Mouse (Mus musculus) thymus, adult 2 months (tissue): ENCODE results near the gene Gm21891. TPM values are rescaled to one million over a fixed set of nuclear protein-coding genes. Genes with fewer than 3 reads are reported as not detected.
"Not testable (repeated sequence)": the region's sequence is repeated elsewhere in the genome, so short reads cannot be mapped to it uniquely, and the experiment has no call there.

Source experiments
- DNase-seq: peaks from one replicate; pipeline ENCODE4 v3.0.0; 2021
- H3K27ac ChIP-seq: fragments of 200-500 bp; 2 replicates; pipeline ENCODE4 v1.5.1; 2012; ENCODE audit warnings: low read length, control low read depth; ENCODE audit not compliant: control insufficient read depth, insufficient read depth
- H3K27me3 ChIP-seq: fragments of 200-500 bp; 2 replicates; pipeline ENCODE4 v1.6.1; 2012; ENCODE audit warnings: mild to moderate bottlenecking, low read length, moderate library complexity, mixed read lengths; ENCODE audit not compliant: control insufficient read depth, insufficient read depth
- H3K36me3 ChIP-seq: fragments of 200-500 bp; 2 replicates; pipeline ENCODE4 v1.6.1; 2012; ENCODE audit warnings: mild to moderate bottlenecking, low read length, moderate library complexity; ENCODE audit not compliant: control insufficient read depth, insufficient read depth
- H3K4me1 ChIP-seq: fragments of 200-500 bp; replicated peaks from 2 replicates; pipeline ENCODE4 v1.6.1; 2012; ENCODE audit warnings: low read length; ENCODE audit not compliant: control insufficient read depth, insufficient read depth
- H3K4me3 ChIP-seq: fragments of 200-500 bp; 2 replicates; pipeline ENCODE4 v1.5.1; 2012; ENCODE audit warnings: mild to moderate bottlenecking, low read length, control low read depth, moderate library complexity; ENCODE audit not compliant: control insufficient read depth, insufficient read depth
- WGBS: fragments of 180-500 bp; shearing (Covaris S2); methylation state at CpG from one replicate; pipeline ENCODE4 v1.1.7; 2018; 5-methylcytosine and 5-hydroxymethylcytosine counted together
- polyA plus RNA-seq: library from polyadenylated mRNA; depleted of rRNA; stranded (reverse); fragments of >200 nt; gene quantifications from 2 replicates; pipeline ENCODE4 v1.2.3, GENCODE M21; 2012; rRNA removed

The Gm21891 gene
- not detected in 2 replicates for polyA plus RNA-seq

DNA sequence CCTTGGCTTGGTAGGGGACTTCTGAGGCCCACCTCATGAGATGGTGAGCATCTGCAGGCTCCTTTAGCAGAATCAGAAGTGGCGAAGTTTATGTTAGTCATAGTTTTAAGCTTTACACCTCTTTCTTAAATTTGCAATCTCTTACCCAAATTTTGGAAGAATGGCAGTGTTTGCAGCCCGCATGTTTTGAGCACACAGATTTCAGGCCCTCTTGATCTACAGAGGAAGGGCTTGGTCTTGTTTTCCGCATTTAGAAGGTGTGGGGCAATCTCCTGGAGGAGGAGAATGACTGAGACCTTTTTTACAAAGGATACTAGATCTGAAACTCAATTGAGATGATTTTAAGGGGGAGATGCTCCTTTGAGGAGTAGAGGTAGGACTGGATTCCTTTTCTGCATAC is at the start of gene Gm21891:
Gm21891 (minus strand) TSS at position 101 of the 400 bp plus-strand sequence.
- not testable (repeated sequence) for H3K36me3 ChIP-seq, H3K27me3 ChIP-seq, H3K4me3 ChIP-seq, DNase-seq, H3K4me1 ChIP-seq, H3K27ac ChIP-seq
- WGBS, result no CpG with 5 or more reads among the region's 3 CpGs

- not testable (repeated sequence) for DNase-seq, H3K27me3 ChIP-seq, H3K36me3 ChIP-seq, H3K4me3 ChIP-seq, H3K27ac ChIP-seq, H3K4me1 ChIP-seq
Observed at GRCm38 (mm10) chrY:13161668-13162067, 28.4 kb upstream of the Gm21891 start, which contains the start of gene Gm21425. Gm21425 (plus strand) TSS chrY:13161968.

Other genes with a start within 250 kb of the Gm21891 start
- not detected in 2 replicates for gene Gm20807, start 90.6 kb downstream of the Gm21891 start, polyA plus RNA-seq
- gene Gm21425, start 28.5 kb upstream of the Gm21891 start, polyA plus RNA-seq, result not detected in 2 replicates
- not detected in 2 replicates for gene Gm21828, start 90.4 kb upstream of the Gm21891 start, polyA plus RNA-seq
- gene Gm21440, start 118.9 kb upstream of the Gm21891 start, polyA plus RNA-seq, result not detected in 2 replicates
- not detected in 2 replicates for gene Gm21454, start 119.0 kb upstream of the Gm21891 start, polyA plus RNA-seq
- gene Gm21725, start 215.6 kb upstream of the Gm21891 start, polyA plus RNA-seq, result not detected in 2 replicates